Mouse (Mus musculus) midbrain, postnatal 0 days (tissue): ENCODE measurements around the gene Atg9a. TPM values are rescaled to one million over a fixed set of nuclear protein-coding genes. Genes with fewer than 3 reads are reported as not detected.

Experiments used
- ATAC-seq: fragments of 200-750 bp; cut with Nextera tagmentation; 2 replicates; pipeline ENCODE4 v1.8.0; 2017; ENCODE audit warnings: moderate number of reproducible peaks, mild to moderate bottlenecking, moderate TSS enrichment, moderate library complexity; ENCODE audit not compliant: low FRiP score
- DNase-seq: peaks from one replicate; pipeline ENCODE4 v3.0.0-alpha.2; 2015; ENCODE audit warnings: low spot score
- H3K27ac ChIP-seq: fragments of 300-500 bp; sonication (generic); 2 replicates; pipeline ENCODE4 v1.5.1; 2014; ENCODE audit warnings: low read depth, mild to moderate bottlenecking, low read length, mixed read lengths
- H3K27me3 ChIP-seq: fragments of 300-500 bp; sonication (generic); 2 replicates; pipeline ENCODE4 v1.6.1; 2014; ENCODE audit warnings: low read length, control low read depth, mixed read lengths; ENCODE audit not compliant: insufficient read depth
- H3K36me3 ChIP-seq: fragments of 300-500 bp; sonication (generic); 2 replicates; pipeline ENCODE4 v1.6.1; 2014; ENCODE audit warnings: low read length, control low read depth, mixed read lengths; ENCODE audit not compliant: insufficient read depth
- H3K4me1 ChIP-seq: fragments of 300-500 bp; sonication (generic); 2 replicates; pipeline ENCODE4 v1.6.1; 2014; ENCODE audit warnings: mild to moderate bottlenecking, control low read depth, antibody characterized with exemption, low read length, mixed read lengths; ENCODE audit not compliant: insufficient read depth
- H3K4me2 ChIP-seq: fragments of 300-500 bp; sonication (generic); 2 replicates; pipeline ENCODE4 v1.6.1; 2014; ENCODE audit warnings: low read depth, mild to moderate bottlenecking, low read length, mixed read lengths; ENCODE audit not compliant: poor library complexity, severe bottlenecking
- H3K4me3 ChIP-seq: fragments of 300-500 bp; sonication (generic); 2 replicates; pipeline ENCODE4 v1.5.1; 2014; ENCODE audit warnings: low read depth, mild to moderate bottlenecking, low read length, moderate library complexity
- H3K9ac ChIP-seq: fragments of 300-500 bp; sonication (generic); replicated peaks from 2 replicates; pipeline ENCODE4 v1.6.1; 2014; ENCODE audit warnings: mild to moderate bottlenecking, low read length, moderate library complexity, mixed read lengths; ENCODE audit not compliant: poor library complexity, severe bottlenecking
- H3K9me3 ChIP-seq: fragments of 300-500 bp; sonication (generic); 2 replicates; pipeline ENCODE4 v1.6.1; 2016; ENCODE audit warnings: low read length, control low read depth
- CTCF ChIP-seq: IDR thresholded peaks from 2 replicates; pipeline ENCODE4 v1.5.1; 2016; ENCODE audit warnings: antibody characterized with exemption, mild to moderate bottlenecking
- WGBS: fragments of 180-500 bp; shearing (Covaris S2); extraction: QIAGEN DNeasy Blood & Tissue Kit; methylation state at CpG from one replicate; pipeline ENCODE4 v1.1.7; 2014; 5-methylcytosine and 5-hydroxymethylcytosine counted together
- polyA plus RNA-seq: library from polyadenylated mRNA; unstranded; fragments of >200 nt; fragmentation: Nextera tagmentation; extraction: Ambion mirVana; gene quantifications from 2 replicates; pipeline ENCODE4 v1.2.1, GENCODE M21; 2015
- total RNA-seq: library from RNA; depleted of rRNA; stranded (reverse); fragments of >200 nt; gene quantifications from 2 replicates; pipeline ENCODE4 v1.2.3, GENCODE M21; 2014

The Atg9a gene
- total and polyA plus RNA-seq, 2 experiments from 2014 or later = 71.8 to 135 TPM

GRCm38 (mm10) chr1:75148727-75149126 lies 43.3 kb downstream of the Atg9a start:
- no peak for TF ChIP-seq CTCF
- no peak overlapping the region for H3K9ac ChIP-seq
- no peak overlapping the region for H3K27ac ChIP-seq
- peaks cover 41% of the 10 kb centered on the region for H3K36me3 ChIP-seq
- H3K27me3 ChIP-seq = no peaks in the 10 kb centered on the region
- WGBS = 96% methylated on average over 4 of the region's 4 CpGs
- no peaks in the 10 kb centered on the region for H3K9me3 ChIP-seq
- no peak overlapping the region for H3K4me2 ChIP-seq
- peaks cover 8% of the 10 kb centered on the region for H3K4me1 ChIP-seq
- DNase-seq = no peak
- H3K4me3 ChIP-seq = no peak overlapping the region
- no peak for ATAC-seq

DNA sequence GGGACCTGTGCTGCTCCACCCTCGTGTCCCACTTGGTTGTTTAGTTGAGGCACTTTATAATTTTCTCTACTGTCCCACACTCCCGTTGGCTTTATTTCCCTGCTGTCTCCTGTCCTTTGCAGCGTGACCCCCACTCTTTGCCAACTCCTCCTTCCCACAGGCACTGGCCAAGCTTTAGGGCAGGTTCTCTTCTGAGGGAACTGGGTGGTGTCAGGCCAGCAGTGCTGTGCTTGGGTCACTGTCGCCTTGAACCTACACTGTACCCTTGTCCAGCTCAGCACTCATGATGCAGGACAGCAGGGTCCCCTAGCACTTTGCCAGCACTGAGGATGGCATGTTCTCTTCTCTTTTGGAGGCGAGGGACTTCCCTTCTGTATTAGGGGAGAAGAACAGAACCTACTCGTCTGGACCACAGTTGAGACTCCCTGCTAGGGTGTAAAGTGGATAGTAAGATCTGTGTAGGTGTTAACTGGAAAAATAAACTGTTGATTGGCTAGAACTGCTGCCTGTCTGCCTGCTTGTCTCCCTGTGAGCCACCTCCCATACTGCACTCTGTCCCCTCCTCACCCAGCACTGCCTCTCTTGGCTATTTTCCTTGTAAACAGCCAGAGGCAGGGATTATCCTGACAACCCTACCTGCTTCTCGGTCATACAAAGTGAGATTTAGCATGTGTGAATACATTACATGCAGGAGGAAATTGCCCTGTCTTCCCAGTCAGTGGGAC lies 44.4 kb downstream of the Atg9a start:
- H3K4me1 ChIP-seq = peaks cover 10% of the 10 kb centered on the region
- no peak for DNase-seq
- H3K9ac ChIP-seq = no peak overlapping the region
- H3K36me3 ChIP-seq = peaks cover 41% of the 10 kb centered on the region
- TF ChIP-seq CTCF = no peak
- H3K4me3 ChIP-seq = no peak overlapping the region
- no peaks in the 10 kb centered on the region for H3K9me3 ChIP-seq
- H3K27me3 ChIP-seq = no peaks in the 10 kb centered on the region
- H3K4me2 ChIP-seq = no peak overlapping the region
- H3K27ac ChIP-seq = no peak overlapping the region
- WGBS = 84% methylated on average over 7 of the region's 7 CpGs
- no peak for ATAC-seq

- DNase-seq = no peak
- H3K27ac ChIP-seq = no peak overlapping the region
- no peaks in the 10 kb centered on the region for H3K9me3 ChIP-seq
- H3K27me3 ChIP-seq = no peaks in the 10 kb centered on the region
- H3K4me2 ChIP-seq = no peak overlapping the region
- H3K36me3 ChIP-seq = peaks cover 41% of the 10 kb centered on the region
- no peak for ATAC-seq
- no peak for TF ChIP-seq CTCF
- no peak overlapping the region for H3K9ac ChIP-seq
- H3K4me3 ChIP-seq = no peak overlapping the region
- H3K4me1 ChIP-seq = peaks cover 17% of the 10 kb centered on the region
- WGBS = 97% methylated on average over 3 of the region's 3 CpGs
These were observed 46.4 kb downstream of the Atg9a start for GRCm38 (mm10) chr1:75145589-75145988.

DNA sequence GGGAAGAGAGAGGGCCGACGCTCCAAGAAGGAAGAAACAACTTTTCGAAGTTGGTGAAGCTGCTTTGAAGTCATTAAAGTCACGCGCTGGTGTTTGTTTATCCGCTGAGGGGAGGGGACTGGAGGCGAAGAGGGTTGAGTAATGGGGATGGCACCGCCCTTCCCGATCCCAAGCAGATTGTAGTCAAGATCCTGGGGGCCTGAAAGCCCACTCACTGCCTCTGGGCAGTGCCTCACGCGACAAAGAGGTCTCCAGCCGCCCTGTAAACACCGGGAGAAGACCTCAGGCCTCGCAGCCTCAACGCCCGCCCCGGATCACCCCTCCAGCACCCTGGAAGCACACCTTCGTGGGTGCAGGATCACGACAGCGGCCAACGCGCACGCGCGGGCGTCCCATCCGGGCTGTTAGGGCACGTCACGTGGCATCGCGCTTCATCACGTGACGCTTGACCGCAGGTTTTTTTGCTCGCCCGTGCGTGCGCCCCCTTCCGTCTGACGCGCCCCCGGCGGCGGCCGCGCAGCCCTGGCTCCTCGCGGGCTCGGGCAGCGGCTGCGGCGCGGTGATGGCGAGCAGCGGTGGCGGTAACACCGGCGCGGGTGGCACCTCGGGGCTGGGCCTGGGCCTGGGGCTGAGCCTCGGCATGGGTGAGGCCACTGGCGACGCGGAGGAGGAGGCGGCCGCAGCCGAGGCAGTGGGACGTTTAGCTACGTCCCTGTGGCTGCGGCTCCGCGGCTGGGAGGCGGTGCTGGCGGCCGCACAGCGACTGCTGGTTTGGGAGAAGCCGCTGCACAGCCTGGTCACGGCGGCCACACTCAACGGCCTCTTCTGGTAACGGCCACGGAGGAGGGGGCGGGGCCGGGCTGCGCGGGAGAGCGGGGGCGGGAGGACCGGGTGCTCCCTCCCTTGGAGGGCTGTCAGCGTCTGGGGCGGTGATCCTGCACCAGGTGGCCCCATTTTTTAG lies 49.4 kb downstream of the Atg9a start, which contains the start of the genes Cnppd1 and Retreg2:
Gene Cnppd1 (minus strand): TSS at position 411 of the 961 bp plus-strand sequence.
Gene Retreg2 (plus strand): TSS at position 478 of the 961 bp plus-strand sequence.
- DNase-seq = peak; percentile 98
- Histone ChIP-seq H3K4me1 (peaks cover 20% of the 10 kb centered on the region), H3K4me2 (peak within 1 kb of the TSS; percentile 92), H3K4me3 (peak within 1 kb of the TSS; percentile 68), H3K9me3 (no peaks in the 10 kb centered on the region), H3K27ac (peak within 1 kb of the TSS; percentile 95), H3K9ac (peak within 1 kb of the TSS; percentile 89), H3K36me3 (peaks cover 40% of the 10 kb centered on the region), H3K27me3 (no peaks in the 10 kb centered on the region)
- under 1% methylated on average over 76 of the region's 91 CpGs for WGBS
- ATAC-seq = peak; percentile 90
- TF ChIP-seq CTCF = peak; percentile 69

DNA sequence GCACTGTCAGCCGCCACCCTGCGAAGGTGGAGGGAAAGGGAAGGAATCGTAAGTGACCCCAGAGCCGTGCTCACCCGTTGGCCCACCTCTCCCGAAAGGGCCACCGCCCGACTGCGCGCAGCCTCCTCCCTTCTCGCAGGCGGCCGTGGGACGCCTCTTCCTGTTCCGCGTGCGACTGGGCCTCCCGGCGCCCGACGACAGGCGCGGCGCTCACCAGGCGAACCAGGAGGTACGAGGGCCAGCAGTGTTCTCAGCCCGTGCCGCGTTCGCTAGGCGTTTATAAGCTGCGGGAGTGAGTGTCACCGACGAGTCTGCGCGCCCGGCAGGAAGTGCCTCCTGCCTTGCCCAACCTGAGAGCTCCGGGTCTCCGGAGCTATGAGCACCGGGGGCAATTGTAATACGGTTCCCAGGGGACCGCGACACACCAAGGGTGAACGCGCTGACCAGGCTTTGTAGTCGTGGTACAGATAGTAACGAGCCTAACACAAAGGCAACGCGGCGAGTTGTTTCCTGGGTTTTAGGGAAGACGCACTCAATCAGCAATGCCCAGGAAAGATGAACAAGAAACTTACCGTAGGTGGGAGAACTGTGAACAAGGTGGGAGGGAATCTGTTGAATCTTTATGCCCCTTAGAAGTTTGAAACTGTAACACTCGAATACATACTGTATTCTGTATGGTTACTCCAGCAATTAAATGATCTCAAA lies 50.4 kb downstream of the Atg9a start:
- Histone ChIP-seq H3K4me3 (peak overlapping the region; percentile 68), H3K4me1 (peaks cover 20% of the 10 kb centered on the region), H3K4me2 (peak overlapping the region; percentile 92), H3K9me3 (no peaks in the 10 kb centered on the region), H3K36me3 (peaks cover 38% of the 10 kb centered on the region), H3K9ac (peak overlapping the region; percentile 89), H3K27me3 (no peaks in the 10 kb centered on the region), H3K27ac (peak overlapping the region; percentile 95)
- ATAC-seq (no peak), DNase-seq (peak; percentile 24)
- TF ChIP-seq CTCF = no peak
- under 1% methylated on average over 52 of the region's 53 CpGs for WGBS
